In genomic region chr9:100560251-100560890, GRCm38 (mm10) we compare ENCODE assay signal across 17 mouse cellular contexts. TPM values are rescaled to one million over a fixed set of nuclear protein-coding genes. Genes with fewer than 3 reads are reported as not detected.
DNase-seq lines count a peak whose midpoint lies in the region; ATAC-seq and TF ChIP-seq lines count a peak whose summit lies in the region.
"Had no signal": no experiment of that assay in that cellular context is flagged by ENCODE, and none has a peak within 500 bp of the region (broad histone marks: within the 10 kb centered on the region; RNA-seq: fewer than 3 reads in every experiment).

No protein-coding gene starts in this region.

- no peaks in the 10 kb centered on the region for H3K36me3 ChIP-seq in forebrain, embryonic 13.5 days (ENCODE audit: poor library complexity, severe bottlenecking)
- H3K36me3 ChIP-seq in forebrain, embryonic 10.5 days (replicated peaks), result no peaks in the 10 kb centered on the region
- H3K36me3 ChIP-seq: embryonic facial prominence, embryonic 10.5 days; heart, embryonic 13.5 days; hindbrain, embryonic 10.5 days; intestine, embryonic 15.5 days; limb, embryonic 12.5 days; liver, embryonic 15.5 days; neural tube, embryonic 15.5 days had no signal

- no peak for DNase-seq in forebrain, embryonic 10.5 days (ENCODE audit: extremely low spot score, low spot score)
- DNase-seq in lung, postnatal 10 days, result peak; percentile 22
- DNase-seq in lung, adult 2 months, result no peak
- DNase-seq in cerebellum, adult 2 months, result peak; percentile 64 to 86
- peak; percentile 50 for DNase-seq in lung, postnatal 36 days
- DNase-seq in spleen, postnatal 10 days (ENCODE audit: low spot score in 2 of 2), result no peak
- no peak for DNase-seq in embryo, embryonic 10 days (ENCODE audit: low spot score)
- DNase-seq: thymus, postnatal 25 days had no signal

- H3K4me2 ChIP-seq in forebrain, embryonic 13.5 days, result no peak overlapping the region
- H3K4me2 ChIP-seq: heart, embryonic 13.5 days; intestine, embryonic 15.5 days; limb, embryonic 12.5 days; liver, embryonic 15.5 days; neural tube, embryonic 15.5 days had no signal

- no peak for TF ChIP-seq POLR2A in lung, adult 2 months (IDR thresholded peaks at IDR 0.05; ENCODE audit: borderline replicate concordance, extremely low read depth, low read depth, low read length)
- TF ChIP-seq POLR2A in cerebellum, adult 2 months (IDR thresholded peaks at IDR 0.05; ENCODE audit: borderline replicate concordance, insufficient read depth, low read length), result no peak

- H3K9ac ChIP-seq in forebrain, embryonic 13.5 days, result no peak overlapping the region
- H3K9ac ChIP-seq: heart, embryonic 13.5 days; intestine, embryonic 15.5 days; limb, embryonic 12.5 days; liver, embryonic 15.5 days; neural tube, embryonic 15.5 days had no signal

- TF ChIP-seq CTCF in lung, adult 2 months (IDR thresholded peaks at IDR 0.05; ENCODE audit: insufficient read depth, low read length), result no peak
- no peak for TF ChIP-seq CTCF in cerebellum, adult 2 months (IDR thresholded peaks at IDR 0.05; ENCODE audit: borderline replicate concordance, insufficient read depth, low read depth, low read length)

- no peak overlapping the region for H3K27ac ChIP-seq in forebrain, embryonic 13.5 days
- no peak overlapping the region for H3K27ac ChIP-seq in forebrain, embryonic 10.5 days
- H3K27ac ChIP-seq in cerebellum, adult 2 months (ENCODE audit: insufficient read depth, low read length), result peak overlapping the region; percentile 99
- H3K27ac ChIP-seq: embryonic facial prominence, embryonic 10.5 days; heart, embryonic 13.5 days; hindbrain, embryonic 10.5 days; intestine, embryonic 15.5 days; kidney, postnatal 0 days; limb, embryonic 12.5 days; liver, embryonic 15.5 days; neural tube, embryonic 15.5 days had no signal

- 0 out of 2 replicates have a peak, but pooled peaks cover 7% of the 10 kb centered on the region for H3K4me1 ChIP-seq in forebrain, embryonic 13.5 days
- no peaks in the 10 kb centered on the region for H3K4me1 ChIP-seq in forebrain, embryonic 10.5 days
- H3K4me1 ChIP-seq in lung, adult 2 months (ENCODE audit: control insufficient read depth, insufficient read depth, low read length), result peaks cover 6% of the 10 kb centered on the region; the same call in 1 of the 2 replicates
- H3K4me1 ChIP-seq in cerebellum, adult 2 months (ENCODE audit: control insufficient read depth, insufficient read depth, low read length), result peaks cover 26% of the 10 kb centered on the region
- H3K4me1 ChIP-seq: heart, embryonic 13.5 days; hindbrain, embryonic 10.5 days; intestine, embryonic 15.5 days; liver, embryonic 15.5 days; neural tube, embryonic 15.5 days had no signal

- H3K9me3 ChIP-seq in forebrain, embryonic 13.5 days (replicated peaks), result no peaks in the 10 kb centered on the region
- H3K9me3 ChIP-seq in forebrain, embryonic 10.5 days, result no peaks in the 10 kb centered on the region
- H3K9me3 ChIP-seq: embryonic facial prominence, embryonic 10.5 days; heart, embryonic 13.5 days; hindbrain, embryonic 10.5 days; intestine, embryonic 15.5 days; limb, embryonic 12.5 days; liver, embryonic 15.5 days; neural tube, embryonic 15.5 days had no signal

- no peak overlapping the region for H3K4me3 ChIP-seq in forebrain, embryonic 13.5 days
- H3K4me3 ChIP-seq in forebrain, embryonic 10.5 days, result no peak overlapping the region
- no peak overlapping the region for H3K4me3 ChIP-seq in lung, adult 2 months (replicated peaks; ENCODE audit: extremely low read depth, low read depth, low read length)
- no peak overlapping the region for H3K4me3 ChIP-seq in cerebellum, adult 2 months (replicated peaks; ENCODE audit: insufficient read depth, low read depth, low read length)
- H3K4me3 ChIP-seq: embryonic facial prominence, embryonic 10.5 days; heart, embryonic 13.5 days; hindbrain, embryonic 10.5 days; intestine, embryonic 15.5 days; limb, embryonic 12.5 days; liver, embryonic 15.5 days; neural tube, embryonic 15.5 days had no signal

- H3K27me3 ChIP-seq in forebrain, embryonic 13.5 days, result no peaks in the 10 kb centered on the region
- no peaks in the 10 kb centered on the region for H3K27me3 ChIP-seq in forebrain, embryonic 10.5 days (ENCODE audit: poor library complexity, severe bottlenecking)
- no peaks in the 10 kb centered on the region for H3K27me3 ChIP-seq in cerebellum, adult 2 months (ENCODE audit: control insufficient read depth, insufficient read depth, low read length)
- H3K27me3 ChIP-seq: heart, embryonic 13.5 days; intestine, embryonic 15.5 days; liver, embryonic 15.5 days; neural tube, embryonic 15.5 days had no signal

- ATAC-seq in forebrain, embryonic 13.5 days, result peak; percentile 88
- ATAC-seq: intestine, embryonic 15.5 days had no signal

- WGBS in forebrain, embryonic 13.5 days, result 76% methylated on average over 10 of the region's 10 CpGs
- WGBS in forebrain, embryonic 10.5 days, result 92% methylated on average over 10 of the region's 10 CpGs
- 73% methylated on average over 10 of the region's 10 CpGs for WGBS in lung, adult 2 months
- WGBS in cerebellum, adult 2 months, result 21% methylated on average over 10 of the region's 10 CpGs

RNA-seq across cellular contexts. Expression of gene Slc35g2, which starts 10.5 kb away (rescaled TPM):
- 8.1 and 8.5 TPM in 2 replicates for polyA plus RNA-seq in forebrain, embryonic 13.5 days (2015; fragmentation: Nextera tagmentation; extraction: Ambion mirVana)
- 4.8 and 6.7 TPM in 2 replicates for polyA plus RNA-seq in forebrain, embryonic 10.5 days (2016; fragmentation: Nextera tagmentation; extraction: Ambion mirVana)
- 5.4 and 9.0 TPM in 2 replicates for polyA plus RNA-seq in lung, adult 2 months (2012; rRNA removed)
- 39.1 and 40.2 TPM in 2 replicates for polyA plus RNA-seq in cerebellum, adult 2 months (2012; rRNA removed)

RNA-seq across cellular contexts. Expression of gene Nck1, which starts 14.4 kb away (rescaled TPM):
- polyA plus RNA-seq in forebrain, embryonic 13.5 days (2015; fragmentation: Nextera tagmentation; extraction: Ambion mirVana), result 54.6 and 57.1 TPM in 2 replicates
- polyA plus RNA-seq in forebrain, embryonic 10.5 days (2016; fragmentation: Nextera tagmentation; extraction: Ambion mirVana), result 65.6 and 70.0 TPM in 2 replicates
- 4.3 and 8.7 TPM in 2 replicates for polyA plus RNA-seq in lung, adult 2 months (2012; rRNA removed)
- 50.8 and 53.3 TPM in 2 replicates for polyA plus RNA-seq in cerebellum, adult 2 months (2012; rRNA removed)

RNA-seq across cellular contexts. Expression of gene Stag1, which starts 37.2 kb away (rescaled TPM):
- 51.5 and 54.4 TPM in 2 replicates for polyA plus RNA-seq in forebrain, embryonic 13.5 days (2015; fragmentation: Nextera tagmentation; extraction: Ambion mirVana)
- 52.3 and 53.9 TPM in 2 replicates for polyA plus RNA-seq in forebrain, embryonic 10.5 days (2016; fragmentation: Nextera tagmentation; extraction: Ambion mirVana)
- 3.0 and 4.2 TPM in 2 replicates for polyA plus RNA-seq in lung, adult 2 months (2012; rRNA removed)
- 32.0 and 35.0 TPM in 2 replicates for polyA plus RNA-seq in cerebellum, adult 2 months (2012; rRNA removed)

Comparison
In these comparisons a context has a peak if more than half of its experiments do, and no peak if none do; other contexts are left out.
1. DNase-seq: peak in lung, postnatal 10 days (single experiment), cerebellum, adult 2 months (2 of 2) and lung, postnatal 36 days (single experiment); none in forebrain, embryonic 10.5 days (single experiment), lung, adult 2 months (single experiment), spleen, postnatal 10 days (0 of 2) and embryo, embryonic 10 days (single experiment).